Mouse (Mus musculus): ENCODE data around the gene Gsk3b.

DNA sequence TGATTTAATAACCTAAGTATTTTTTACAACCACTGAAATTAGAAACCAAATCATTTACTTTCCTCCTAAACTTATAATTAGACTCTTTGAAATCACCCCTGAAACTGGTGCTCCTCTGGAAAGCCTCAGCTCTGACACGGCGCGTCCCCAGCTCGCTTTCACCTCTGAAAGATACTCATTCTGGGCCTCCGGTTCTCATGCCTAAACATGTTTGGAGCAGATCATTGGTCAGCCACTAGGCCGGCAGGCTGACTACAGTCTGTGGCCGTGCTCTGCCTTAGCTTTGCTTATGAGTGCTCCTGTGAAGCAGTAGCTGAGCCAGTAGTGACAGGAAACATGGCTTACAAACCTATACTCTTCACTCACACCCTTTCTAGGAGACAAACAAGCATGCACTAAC lies 116.5 kb downstream of the Gsk3b start:
- TF ChIP-seq CTCF (IDR thresholded peaks at IDR 0.05) (no peak), EP300 (IDR thresholded peaks at IDR 0.05) (no peak)

All from lung, postnatal 0 days (tissue).